ENCODE assay signal across 8 mouse cellular contexts in the genomic region with DNA sequence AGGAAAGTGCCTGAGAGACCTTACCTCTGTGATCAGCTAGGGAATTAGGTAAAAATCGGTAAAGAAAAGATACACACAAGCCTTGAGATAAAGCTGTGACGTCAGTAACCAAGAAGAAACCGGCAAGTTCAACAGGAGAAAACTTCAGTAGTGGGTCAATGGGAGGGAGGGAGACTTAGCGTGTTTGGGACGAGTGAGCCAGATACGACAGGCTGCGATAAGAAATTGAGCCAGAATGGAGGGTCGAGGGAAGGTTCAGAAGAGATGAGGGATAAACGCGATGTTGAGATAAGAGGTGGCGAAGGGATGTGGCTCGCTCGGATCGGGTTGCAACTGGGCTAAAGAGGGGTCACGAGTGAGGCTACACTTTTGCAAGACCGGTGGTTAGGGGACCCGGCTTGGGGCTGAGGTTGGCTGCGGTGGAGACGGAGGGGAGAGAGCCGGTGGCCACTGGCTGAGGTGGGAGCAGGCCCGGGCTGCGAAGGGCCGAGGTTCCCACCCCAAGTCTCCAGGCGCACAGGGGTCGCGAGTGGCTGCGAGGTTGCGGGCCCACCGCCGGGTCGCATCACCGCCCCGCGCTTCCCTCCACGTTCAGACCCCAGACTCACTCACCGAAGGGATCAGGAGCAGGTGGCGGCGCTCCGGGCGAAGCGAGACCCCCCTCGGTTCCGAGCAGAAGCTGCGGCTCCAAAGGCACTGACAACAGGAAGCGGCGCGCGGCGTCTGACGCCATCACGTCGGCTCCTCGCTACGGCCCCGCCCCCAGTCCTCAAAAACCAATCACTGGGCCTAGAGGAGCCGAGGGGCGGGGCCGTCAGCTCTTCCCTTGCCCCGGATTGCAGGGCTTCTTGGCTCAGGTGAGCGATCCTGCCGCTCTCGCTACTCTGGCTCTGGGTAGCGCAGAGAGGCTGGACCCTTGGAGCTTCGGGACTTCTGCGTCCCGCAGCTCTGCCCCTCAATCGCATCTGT. TPM values are rescaled to one million over a fixed set of nuclear protein-coding genes. Genes with fewer than 3 reads are reported as not detected.
DNase-seq lines count a peak whose midpoint lies in the region; ATAC-seq lines count a peak whose summit lies in the region.

TSS of gene Plekhm1 (minus strand) at position 707 of the 969 bp plus-strand sequence.

- DNase-seq in B cell, adult 2 months: peak; percentile 98
- DNase-seq in brain, adult 2 months (ENCODE audit: low read depth, low spot score): peak; percentile 98
- peak; percentile 97 for DNase-seq in heart, embryonic 10.5 days (ENCODE audit: low spot score)
- peak; percentile 96 for DNase-seq in liver
- peak; percentile 94 to 98 for DNase-seq in spleen, postnatal 4 days (ENCODE audit: low spot score in 2 of 2)

- under 1% methylated on average over 67 of the region's 67 CpGs for WGBS in heart, embryonic 10.5 days
- WGBS in kidney, embryonic 15.5 days: under 1% methylated on average over 67 of the region's 67 CpGs

- H3K4me2 ChIP-seq in kidney, embryonic 15.5 days: peak within 1 kb of the TSS; percentile 93

- H3K27ac ChIP-seq in heart, embryonic 10.5 days: peak within 1 kb of the TSS; percentile 90
- H3K27ac ChIP-seq in kidney, embryonic 15.5 days: peak within 1 kb of the TSS; percentile 81

- peak within 1 kb of the TSS; percentile 95 for H3K4me3 ChIP-seq in heart, embryonic 10.5 days
- H3K4me3 ChIP-seq in kidney, embryonic 15.5 days (replicated peaks): peak within 1 kb of the TSS; percentile 93

- peak within 1 kb of the TSS; percentile 77 for H3K9ac ChIP-seq in kidney, embryonic 15.5 days

- peak; percentile 98 for ATAC-seq in erythroblast, adult 5-6 weeks (replicated peaks; ENCODE audit: low FRiP score, poor library complexity, severe bottlenecking)
- ATAC-seq in kidney, embryonic 15.5 days (replicated peaks; ENCODE audit: low FRiP score): peak; percentile 98
- peak; percentile 91 for ATAC-seq in monocyte, adult 5-6 weeks (replicated peaks; ENCODE audit: insufficient number of reproducible peaks, low FRiP score, low TSS enrichment, poor library complexity, severe bottlenecking)

- peaks cover 7% of the 10 kb centered on the region; the same call in 1 of the 2 replicates for H3K36me3 ChIP-seq in heart, embryonic 10.5 days
- 0 out of 2 replicates have a peak, but pooled peaks cover 5% of the 10 kb centered on the region for H3K36me3 ChIP-seq in kidney, embryonic 15.5 days

- no peaks in the 10 kb centered on the region; the same call in 1 of the 2 replicates for H3K27me3 ChIP-seq in heart, embryonic 10.5 days (ENCODE audit: insufficient read depth, poor library complexity, severe bottlenecking)
- H3K27me3 ChIP-seq in kidney, embryonic 15.5 days: peaks cover 10% of the 10 kb centered on the region

- no peaks in the 10 kb centered on the region for H3K9me3 ChIP-seq in heart, embryonic 10.5 days
- no peaks in the 10 kb centered on the region for H3K9me3 ChIP-seq in kidney, embryonic 15.5 days (replicated peaks)

- peaks cover 18% of the 10 kb centered on the region for H3K4me1 ChIP-seq in heart, embryonic 10.5 days
- H3K4me1 ChIP-seq in kidney, embryonic 15.5 days: peaks cover 26% of the 10 kb centered on the region

RNA-seq across cellular contexts. Expression of gene Plekhm1, which starts in this region (rescaled TPM):
- total RNA-seq in erythroblast, adult 5-6 weeks (2015; ENCODE audit: low replicate concordance): 27.9 and 36.4 TPM in 2 replicates
- 25.6 and 25.7 TPM in 2 replicates for total RNA-seq in erythroblast, adult 5-6 weeks (2017; ENCODE audit: low replicate concordance)
- polyA plus RNA-seq in heart, embryonic 10.5 days (2016; fragmentation: Nextera tagmentation; extraction: Ambion mirVana): 6.7 and 6.9 TPM in 2 replicates
- polyA plus RNA-seq in kidney, embryonic 15.5 days (2015; fragmentation: Nextera tagmentation; extraction: Ambion mirVana): 7.4 and 8.2 TPM in 2 replicates
- total RNA-seq in monocyte, adult 5-6 weeks (2017): 8.9 to 19.9 TPM (median 12.6 TPM) in 3 replicates

Comparison
In these comparisons a context has a peak if more than half of its experiments do, and no peak if none do; other contexts are left out.
1. Peak in every context shown above with its lines: DNase-seq, ATAC-seq, H3K4me3 ChIP-seq and H3K27ac ChIP-seq.